Mouse (Mus musculus) intestine, embryonic 16.5 days (tissue): ENCODE results near the gene Fer1l4. TPM values are rescaled to one million over a fixed set of nuclear protein-coding genes. Genes with fewer than 3 reads are reported as not detected.
A peak's percentile ranks its signal among the peaks of the same experiment; 100 is the strongest.

ENCODE experiments used
- ATAC-seq: fragments of 200-750 bp; cut with Nextera tagmentation; 2 replicates; pipeline ENCODE4 v1.8.0; 2017; ENCODE audit warnings: moderate TSS enrichment, moderate library complexity
- H3K27ac ChIP-seq: fragments of 300-500 bp; sonication (generic); 2 replicates; pipeline ENCODE4 v1.5.1; 2014; ENCODE audit warnings: mild to moderate bottlenecking, low read length
- H3K27me3 ChIP-seq: fragments of 300-500 bp; sonication (generic); replicated peaks from 2 replicates; pipeline ENCODE4 v1.6.1; 2014; ENCODE audit warnings: low read length, control low read depth, mixed read lengths; ENCODE audit not compliant: control insufficient read depth, insufficient read depth
- H3K36me3 ChIP-seq: fragments of 300-500 bp; sonication (generic); 2 replicates; pipeline ENCODE4 v1.6.1; 2014; ENCODE audit warnings: low read length, control low read depth; ENCODE audit not compliant: control insufficient read depth, insufficient read depth
- H3K4me1 ChIP-seq: fragments of 300-500 bp; sonication (generic); 2 replicates; pipeline ENCODE4 v1.6.1; 2014; ENCODE audit warnings: low read length, control low read depth, mixed read lengths; ENCODE audit not compliant: control insufficient read depth, insufficient read depth
- H3K4me2 ChIP-seq: fragments of 300-500 bp; sonication (generic); 2 replicates; pipeline ENCODE4 v1.6.1; 2014; ENCODE audit warnings: low read depth, low read length, control low read depth
- H3K4me3 ChIP-seq: fragments of 300-500 bp; sonication (generic); 2 replicates; pipeline ENCODE4 v1.5.1; 2014; ENCODE audit warnings: mild to moderate bottlenecking, low read length
- H3K9ac ChIP-seq: fragments of 300-500 bp; sonication (generic); 2 replicates; pipeline ENCODE4 v1.6.1; 2014; ENCODE audit warnings: low read depth, low read length
- H3K9me3 ChIP-seq: fragments of 300-500 bp; sonication (generic); 2 replicates; pipeline ENCODE4 v1.6.1; 2016; ENCODE audit warnings: low read length, control low read depth; ENCODE audit not compliant: control insufficient read depth
- WGBS: fragments of 180-500 bp; shearing (Covaris S2); extraction: QIAGEN DNeasy Blood & Tissue Kit; methylation state at CpG from one replicate; pipeline ENCODE4 v1.1.7; 2014; 5-methylcytosine and 5-hydroxymethylcytosine counted together
- polyA plus RNA-seq: library from polyadenylated mRNA; unstranded; fragments of >200 nt; fragmentation: Nextera tagmentation; extraction: Ambion mirVana; gene quantifications from 2 replicates; pipeline ENCODE4 v1.2.1, GENCODE M21; 2015

Gene Fer1l4
- polyA plus RNA-seq, 1 experiment from 2014 or later: 0.06 TPM

- WGBS: 85% methylated on average over 7 of the region's 7 CpGs
- Histone ChIP-seq H3K4me3 (no peak overlapping the region), H3K9me3 (no peaks in the 10 kb centered on the region), H3K27me3 (no peaks in the 10 kb centered on the region), H3K36me3 (peaks cover 39% of the 10 kb centered on the region), H3K27ac (no peak overlapping the region), H3K4me1 (0 out of 2 replicates have a peak, but pooled peaks cover 3% of the 10 kb centered on the region), H3K9ac (no peak overlapping the region), H3K4me2 (no peak overlapping the region)
- ATAC-seq: no peak
These were observed 24.7 kb upstream of the Fer1l4 start for GRCm38 (mm10) chr2:156077461-156077860.

GRCm38 (mm10) chr2:156073725-156074124 is 21.0 kb upstream of the Fer1l4 start:
- H3K27me3 ChIP-seq: no peaks in the 10 kb centered on the region
- no peaks in the 10 kb centered on the region for H3K4me1 ChIP-seq
- 86% methylated on average over 15 of the region's 15 CpGs for WGBS
- H3K4me3 ChIP-seq: no peak overlapping the region
- peaks cover 48% of the 10 kb centered on the region for H3K36me3 ChIP-seq
- no peak overlapping the region for H3K9ac ChIP-seq
- no peak for ATAC-seq
- H3K9me3 ChIP-seq: no peaks in the 10 kb centered on the region
- H3K4me2 ChIP-seq: no peak overlapping the region
- no peak overlapping the region for H3K27ac ChIP-seq

GRCm38 (mm10) chr2:156071236-156071635 is 18.5 kb upstream of the Fer1l4 start:
- Histone ChIP-seq H3K27ac (no peak overlapping the region), H3K4me2 (no peak overlapping the region), H3K4me1 (no peaks in the 10 kb centered on the region; the same call in 1 of the 2 replicates), H3K4me3 (no peak overlapping the region), H3K9me3 (no peaks in the 10 kb centered on the region), H3K27me3 (no peaks in the 10 kb centered on the region), H3K9ac (no peak overlapping the region), H3K36me3 (peaks cover 34% of the 10 kb centered on the region)
- ATAC-seq: no peak
- WGBS: 94% methylated on average over 10 of the region's 10 CpGs

- H3K27me3 ChIP-seq: no peaks in the 10 kb centered on the region
- ATAC-seq: no peak
- H3K4me3 ChIP-seq: no peak overlapping the region
- H3K27ac ChIP-seq: no peak overlapping the region
- no peak overlapping the region for H3K9ac ChIP-seq
- no peaks in the 10 kb centered on the region; the same call in 1 of the 2 replicates for H3K4me1 ChIP-seq
- H3K36me3 ChIP-seq: 0 out of 2 replicates have a peak, but pooled peaks cover 14% of the 10 kb centered on the region
- H3K9me3 ChIP-seq: no peaks in the 10 kb centered on the region
- H3K4me2 ChIP-seq: no peak overlapping the region
- WGBS: 90% methylated on average over 10 of the region's 10 CpGs
These were observed 15.2 kb upstream of the Fer1l4 start for GRCm38 (mm10) chr2:156067916-156068315.

GRCm38 (mm10) chr2:156066126-156066525 is 13.4 kb upstream of the Fer1l4 start:
- no peak overlapping the region for H3K27ac ChIP-seq
- peak overlapping the region; percentile 95 for H3K4me2 ChIP-seq
- H3K9ac ChIP-seq: peak overlapping the region; percentile 83
- H3K4me1 ChIP-seq: no peaks in the 10 kb centered on the region; the same call in 1 of the 2 replicates
- H3K4me3 ChIP-seq: peak overlapping the region; percentile 73
- H3K36me3 ChIP-seq: 0 out of 2 replicates have a peak, but pooled peaks cover 6% of the 10 kb centered on the region
- H3K9me3 ChIP-seq: no peaks in the 10 kb centered on the region
- ATAC-seq: no peak
- 34% methylated on average over 10 of the region's 10 CpGs for WGBS
- no peaks in the 10 kb centered on the region for H3K27me3 ChIP-seq

GRCm38 (mm10) chr2:156065099-156066041 is 12.6 kb upstream of the Fer1l4 start, which contains the start of gene Spag4:
TSS of gene Spag4 (plus strand) at chr2:156065175.
- Histone ChIP-seq H3K9me3 (no peaks in the 10 kb centered on the region), H3K27ac (peak within 1 kb of the TSS; percentile 67), H3K36me3 (0 out of 2 replicates have a peak, but pooled peaks cover 6% of the 10 kb centered on the region), H3K4me2 (peak within 1 kb of the TSS; percentile 95), H3K9ac (peak within 1 kb of the TSS; percentile 83), H3K4me3 (peak within 1 kb of the TSS; percentile 73), H3K4me1 (no peaks in the 10 kb centered on the region; the same call in 1 of the 2 replicates), H3K27me3 (no peaks in the 10 kb centered on the region)
- ATAC-seq: peak; percentile 86
- under 1% methylated on average over 75 of the region's 81 CpGs for WGBS

- WGBS: 6% methylated on average over 19 of the region's 19 CpGs
- Histone ChIP-seq H3K36me3 (no peaks in the 10 kb centered on the region), H3K4me1 (0 out of 2 replicates have a peak, but pooled peaks cover 2% of the 10 kb centered on the region), H3K4me3 (peak overlapping the region; percentile 19), H3K27ac (no peak overlapping the region), H3K27me3 (no peaks in the 10 kb centered on the region), H3K4me2 (peak overlapping the region; percentile 43), H3K9ac (no peak overlapping the region), H3K9me3 (no peaks in the 10 kb centered on the region)
- ATAC-seq: no peak; the same call in 1 of the 2 replicates
These were observed 4.8 kb downstream of the Fer1l4 start for GRCm38 (mm10) chr2:156047929-156048328.

- Histone ChIP-seq H3K36me3 (no peaks in the 10 kb centered on the region), H3K27ac (no peak overlapping the region), H3K27me3 (no peaks in the 10 kb centered on the region), H3K4me2 (no peak overlapping the region), H3K9ac (no peak overlapping the region), H3K4me1 (no peaks in the 10 kb centered on the region), H3K9me3 (no peaks in the 10 kb centered on the region), H3K4me3 (no peak overlapping the region)
- 83% methylated on average over 8 of the region's 8 CpGs for WGBS
- no peak for ATAC-seq
These were observed 9.8 kb downstream of the Fer1l4 start for GRCm38 (mm10) chr2:156042903-156043302.

GRCm38 (mm10) chr2:156039390-156039789 is 13.4 kb downstream of the Fer1l4 start:
- Histone ChIP-seq H3K4me3 (no peak overlapping the region), H3K4me2 (no peak overlapping the region), H3K9ac (no peak overlapping the region), H3K27ac (no peak overlapping the region), H3K27me3 (no peaks in the 10 kb centered on the region), H3K9me3 (no peaks in the 10 kb centered on the region), H3K4me1 (no peaks in the 10 kb centered on the region), H3K36me3 (no peaks in the 10 kb centered on the region)
- ATAC-seq: no peak
- WGBS: 72% methylated on average over 3 of the region's 3 CpGs
